Mouse (Mus musculus): ENCODE results near the gene Cyb5r4. TPM values are rescaled to one million over a fixed set of nuclear protein-coding genes. Genes with fewer than 3 reads are reported as not detected.
"Not testable (repeated sequence)": the region's sequence is repeated elsewhere in the genome, so short reads cannot be mapped to it uniquely, and the experiment has no call there.

Cyb5r4 gene
- 74.2 and 111 TPM in 2 replicates for total RNA-seq (2017)

DNA sequence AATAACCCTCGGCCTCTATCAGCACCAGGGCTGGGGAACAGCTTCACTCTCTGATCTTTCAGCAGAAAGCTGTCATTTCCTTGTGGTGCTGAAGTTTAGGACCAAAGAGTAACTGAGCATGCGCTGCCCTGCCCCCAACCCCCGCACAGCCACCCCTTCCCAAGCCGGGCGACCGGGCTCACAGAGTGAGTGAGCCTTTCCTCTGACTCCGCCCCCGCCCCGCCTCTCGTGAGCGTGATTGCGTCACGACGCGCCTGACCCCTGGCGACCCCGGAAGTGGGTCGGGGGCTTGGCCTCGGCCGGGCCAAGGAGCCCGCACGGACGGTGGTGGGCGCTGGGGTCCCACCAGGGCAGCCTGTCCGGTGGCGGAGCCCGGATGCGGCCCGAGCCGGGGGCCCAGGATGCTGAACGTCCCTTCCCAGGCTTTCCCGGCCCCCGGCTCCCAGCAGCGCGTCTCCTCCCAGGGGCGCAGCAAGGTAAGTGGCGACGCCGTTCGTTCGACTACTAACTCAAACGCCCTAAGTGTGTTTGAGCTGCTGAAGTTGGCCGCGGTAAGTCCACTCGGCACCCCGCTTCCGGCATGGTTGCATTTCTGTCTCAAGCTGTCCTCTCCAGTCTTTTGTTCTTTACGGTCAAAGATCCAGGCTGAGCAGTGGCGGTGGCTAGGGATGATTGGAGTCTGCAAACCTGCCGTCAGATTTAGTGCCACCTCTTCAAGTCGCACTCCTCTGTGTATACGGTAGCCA, at the start of gene Cyb5r4:
TSS of gene Cyb5r4 (plus strand) at position 237 of the 746 bp plus-strand sequence.
- ATAC-seq (replicated peaks; ENCODE audit: low read depth, poor library complexity, severe bottlenecking): peak; percentile 93

DNA sequence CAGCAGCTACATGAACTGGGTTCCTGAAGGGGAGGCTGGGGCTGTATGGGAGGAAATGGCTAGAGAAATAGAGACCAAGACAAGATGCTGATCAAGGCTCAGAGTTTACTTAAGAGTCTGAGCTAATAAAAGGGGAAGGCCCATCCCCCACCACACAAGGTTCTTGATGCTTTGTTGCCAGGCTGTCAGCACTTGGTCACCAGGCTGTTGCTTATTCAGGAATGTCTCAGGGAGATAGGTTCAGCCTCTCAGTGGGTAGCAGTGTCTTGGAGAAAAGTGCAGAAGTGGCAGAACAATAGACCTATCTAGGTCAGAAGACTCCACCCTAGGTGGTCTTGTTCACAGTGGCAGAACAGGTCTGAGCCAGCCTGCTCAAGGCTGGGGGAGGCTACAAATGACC, 49.3 kb upstream of the Cyb5r4 start:
- not testable (repeated sequence) for ATAC-seq (replicated peaks; ENCODE audit: low read depth, poor library complexity, severe bottlenecking)

DNA sequence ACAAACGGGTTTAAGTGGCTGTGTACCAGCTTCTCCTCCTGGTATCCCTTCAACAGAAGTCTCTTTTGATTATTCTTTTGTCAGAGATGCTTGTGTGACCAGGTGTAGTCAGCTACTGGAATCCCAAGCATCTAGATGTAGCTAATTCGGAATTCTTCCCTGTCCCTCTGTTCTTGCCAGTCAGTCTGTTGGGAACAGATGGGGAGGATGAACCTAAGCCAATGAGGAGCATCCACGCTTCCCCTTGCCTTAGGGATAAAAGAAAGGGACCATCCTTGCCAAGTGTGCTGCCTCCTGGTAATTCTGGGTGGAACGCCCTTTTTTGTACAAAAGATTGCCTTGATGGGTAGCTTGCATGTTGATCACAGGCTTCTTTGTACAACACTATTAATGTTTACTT, 48.3 kb upstream of the Cyb5r4 start:
- ATAC-seq (replicated peaks; ENCODE audit: low read depth, poor library complexity, severe bottlenecking): no peak

DNA sequence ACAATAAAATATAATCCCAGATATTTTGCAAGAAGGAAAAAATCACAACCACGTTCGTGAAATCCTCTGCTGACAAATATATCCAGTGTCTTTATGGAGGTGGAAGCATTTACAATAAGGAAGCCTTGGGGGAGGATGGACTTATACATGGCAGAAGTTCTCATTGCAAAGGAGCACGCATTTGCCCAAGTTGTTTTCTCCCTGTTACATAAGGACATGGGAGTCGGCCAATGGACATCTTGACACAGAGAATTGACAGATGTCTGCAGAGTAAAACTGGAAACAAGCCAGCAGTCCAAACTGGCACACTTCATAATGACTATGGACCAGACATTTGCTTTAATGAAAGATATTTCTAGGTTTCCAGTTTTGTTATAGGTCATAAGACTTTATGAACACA, 44.9 kb upstream of the Cyb5r4 start:
- ATAC-seq (replicated peaks; ENCODE audit: low read depth, poor library complexity, severe bottlenecking): no peak

DNA sequence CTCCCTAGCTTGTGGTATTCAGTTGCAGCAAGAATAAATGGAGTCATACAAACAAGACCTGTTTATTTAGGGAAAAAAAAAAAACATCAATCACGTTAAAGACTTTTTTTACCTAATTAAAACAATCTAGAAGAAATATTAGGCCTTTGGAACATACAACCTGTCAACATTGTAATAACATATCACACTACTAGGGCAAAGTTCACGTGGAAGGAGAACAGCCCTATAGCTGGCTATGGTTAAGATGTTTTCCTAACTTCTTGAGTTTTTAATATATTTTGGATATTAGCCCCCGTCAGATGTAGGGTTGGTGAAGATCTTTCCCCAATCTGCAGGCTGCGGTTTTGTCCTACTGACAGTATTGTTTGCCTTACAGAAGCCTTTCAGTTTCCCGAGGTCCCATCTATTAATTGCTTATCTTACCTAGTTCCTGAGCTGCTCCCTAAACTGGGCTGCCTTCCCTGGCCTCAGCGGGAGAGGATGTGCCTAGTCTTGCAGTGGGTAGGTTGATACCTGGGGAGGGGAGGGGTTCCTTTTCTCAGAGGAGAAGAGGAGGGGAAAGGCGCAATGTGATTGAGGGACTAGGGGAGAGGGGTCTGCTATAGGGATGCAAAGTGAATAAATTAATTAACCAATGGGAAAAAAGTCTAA, 43.4 kb upstream of the Cyb5r4 start:
- ATAC-seq (replicated peaks; ENCODE audit: low read depth, poor library complexity, severe bottlenecking): no peak

DNA sequence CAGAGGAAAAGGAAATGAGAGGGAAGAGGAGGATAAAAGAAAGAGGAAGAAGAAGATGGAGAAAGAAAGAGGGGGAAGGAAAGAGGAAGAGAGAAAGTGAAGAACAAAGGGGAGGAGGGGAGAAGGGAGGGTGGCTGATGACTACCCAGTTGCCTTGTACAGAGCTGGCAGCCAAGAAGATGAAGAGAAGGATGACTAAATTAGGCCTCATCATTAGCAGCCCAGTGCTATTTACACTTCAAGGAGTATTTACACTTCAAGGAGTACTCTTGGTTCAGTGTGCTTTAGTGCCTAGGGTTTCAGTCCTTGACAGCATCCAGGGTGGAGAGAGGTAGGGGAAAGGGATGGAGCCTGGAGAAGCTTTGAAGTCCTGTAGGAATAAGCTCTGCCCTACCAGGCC, 41.8 kb upstream of the Cyb5r4 start:
- no peak for ATAC-seq (replicated peaks; ENCODE audit: low read depth, poor library complexity, severe bottlenecking)

DNA sequence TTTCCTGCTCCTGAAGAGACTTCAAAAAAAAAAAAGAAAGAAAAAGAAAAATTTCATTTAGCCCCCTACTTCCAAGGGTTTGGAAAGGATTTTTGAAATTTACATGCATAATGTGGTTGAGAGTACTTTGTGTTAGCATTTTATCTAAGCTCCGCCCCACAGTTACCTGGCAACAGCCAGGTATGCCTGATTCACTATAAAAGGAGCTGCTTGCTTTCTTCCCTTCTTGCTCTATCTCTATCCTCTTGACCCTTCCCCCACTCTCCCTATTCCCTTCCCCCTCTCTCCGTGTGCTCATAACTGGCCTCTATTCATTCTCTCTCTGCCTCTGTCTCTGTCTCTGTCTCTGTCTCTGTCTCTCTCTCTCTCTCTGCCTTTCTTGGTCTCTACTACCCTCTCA, 40.9 kb upstream of the Cyb5r4 start:
- ATAC-seq (replicated peaks; ENCODE audit: low read depth, poor library complexity, severe bottlenecking): no peak

DNA sequence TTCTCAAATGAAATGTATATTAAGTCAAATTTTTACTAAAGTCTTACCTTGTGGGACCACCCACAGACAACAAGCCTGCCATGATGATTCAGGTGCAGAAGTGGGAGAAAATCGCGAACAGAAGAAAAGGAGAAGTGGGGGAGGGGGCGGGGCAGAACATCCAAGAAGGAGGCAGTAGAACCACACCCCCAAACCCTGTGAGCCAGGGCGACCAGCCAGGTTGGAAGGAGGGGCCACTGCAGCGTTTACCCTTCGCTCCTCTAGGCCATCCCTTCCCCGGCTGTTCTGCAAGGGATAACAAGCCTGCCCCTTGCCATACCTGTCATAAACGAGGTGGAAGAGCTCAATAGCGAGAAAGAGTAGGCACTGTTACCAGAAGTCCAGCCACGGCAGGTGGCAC, 40.3 kb upstream of the Cyb5r4 start:
- peak; percentile 68 for ATAC-seq (replicated peaks; ENCODE audit: low read depth, poor library complexity, severe bottlenecking)

DNA sequence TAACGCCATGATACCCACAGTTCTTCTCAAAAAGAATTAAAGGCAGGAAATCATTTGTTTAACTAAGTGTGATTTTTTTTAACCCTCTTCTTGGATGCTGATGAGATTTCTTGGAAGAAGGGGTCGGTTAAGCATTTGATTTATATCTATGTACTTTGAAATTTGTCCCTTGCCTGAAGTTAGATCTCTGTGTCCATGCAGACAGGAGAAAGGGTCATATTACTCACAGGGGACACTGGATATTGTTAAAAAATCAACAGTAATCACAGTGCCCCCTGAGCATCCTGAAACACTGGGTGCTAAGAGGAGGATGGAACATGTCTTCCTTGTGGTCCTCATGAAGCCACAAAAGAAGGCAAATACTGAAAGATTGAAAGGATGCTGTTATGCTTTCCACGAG, 37.2 kb upstream of the Cyb5r4 start:
- ATAC-seq (replicated peaks; ENCODE audit: low read depth, poor library complexity, severe bottlenecking): no peak

DNA sequence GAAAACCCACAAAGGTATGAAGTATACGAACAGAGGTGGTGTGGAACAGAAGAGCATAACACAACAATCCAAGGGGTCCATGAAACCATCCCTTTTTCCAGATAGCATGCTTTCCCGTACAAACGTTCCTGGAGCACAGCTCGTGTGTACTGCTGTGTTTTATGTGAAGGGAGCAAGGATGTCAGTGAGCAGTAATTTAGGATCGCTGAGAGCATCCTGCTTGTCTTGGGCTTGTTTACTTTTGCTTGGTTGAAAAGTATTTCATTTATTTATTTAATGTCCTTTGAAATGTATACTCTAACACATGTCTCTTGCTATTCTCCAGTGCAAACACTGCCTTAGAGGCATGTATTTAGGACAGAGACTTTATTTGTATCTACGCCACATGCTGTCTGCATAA, 36.7 kb upstream of the Cyb5r4 start:
- no peak for ATAC-seq (replicated peaks; ENCODE audit: low read depth, poor library complexity, severe bottlenecking)

DNA sequence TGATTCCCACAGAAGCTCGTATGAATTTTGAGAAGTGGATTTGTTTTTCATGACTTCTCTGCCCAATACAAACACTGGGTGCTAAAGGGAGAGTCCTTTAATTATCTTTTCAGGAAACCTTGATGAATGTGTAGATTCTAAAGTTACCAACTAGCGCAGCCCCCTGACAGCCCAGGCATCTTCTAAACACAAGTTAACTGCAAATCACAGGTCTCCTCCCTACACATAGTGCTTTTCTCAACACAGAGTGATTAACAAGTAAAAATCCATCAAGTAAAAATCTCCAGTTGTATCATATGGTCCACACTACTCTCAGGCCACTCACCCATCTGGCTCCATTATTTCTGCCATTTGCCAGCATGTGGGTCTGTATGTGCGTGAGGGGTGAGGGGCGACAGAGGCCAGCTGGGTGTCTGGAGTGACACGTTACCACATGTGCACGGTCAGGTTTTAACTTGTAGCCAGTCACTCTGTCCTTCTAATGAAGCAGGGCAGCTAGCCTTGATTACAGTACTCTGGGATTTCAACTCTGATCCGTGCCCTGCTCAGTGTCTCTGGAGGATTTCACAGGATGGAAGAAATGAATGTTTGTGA, 35.0 kb upstream of the Cyb5r4 start:
- ATAC-seq (replicated peaks; ENCODE audit: low read depth, poor library complexity, severe bottlenecking): no peak

DNA sequence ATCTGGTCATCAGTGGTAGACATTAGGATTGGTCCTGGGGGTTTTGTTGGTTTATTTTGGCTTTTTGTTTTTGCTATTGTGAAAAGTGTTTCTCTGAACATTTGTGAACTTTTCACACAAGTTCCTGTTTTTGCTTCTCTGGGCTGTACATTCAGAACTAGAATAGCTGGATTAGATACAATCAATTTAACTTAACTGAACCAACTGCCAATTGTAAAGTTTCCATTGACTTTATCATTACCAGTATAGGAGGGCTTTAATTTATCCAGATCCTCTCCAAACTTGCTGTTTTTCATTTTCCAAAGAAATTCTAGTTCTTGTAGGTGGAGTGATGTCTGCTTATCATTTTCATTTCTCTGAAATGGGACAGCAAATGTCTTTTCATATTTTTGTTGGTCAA, 32.0 kb upstream of the Cyb5r4 start:
- no peak for ATAC-seq (replicated peaks; ENCODE audit: low read depth, poor library complexity, severe bottlenecking)

DNA sequence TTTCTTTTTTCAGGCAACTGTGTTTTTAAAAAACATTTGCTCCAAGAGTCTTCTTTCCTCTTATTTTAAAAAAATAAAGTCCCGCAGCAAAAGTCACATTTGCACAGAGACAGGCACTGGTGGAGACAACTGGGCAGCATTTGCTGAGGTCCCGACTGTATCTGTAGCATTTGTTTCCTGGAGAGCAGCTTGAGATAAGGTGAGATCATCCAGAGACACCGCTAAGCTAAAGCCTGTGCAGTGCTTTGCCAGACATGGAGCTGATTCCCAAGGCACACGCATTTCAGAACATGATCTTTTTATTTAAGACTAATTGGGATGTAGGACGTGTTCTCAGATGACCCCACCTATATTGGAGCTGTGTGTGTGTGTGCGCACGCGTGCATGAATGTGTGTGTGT, 30.1 kb upstream of the Cyb5r4 start:
- no peak for ATAC-seq (replicated peaks; ENCODE audit: low read depth, poor library complexity, severe bottlenecking)

DNA sequence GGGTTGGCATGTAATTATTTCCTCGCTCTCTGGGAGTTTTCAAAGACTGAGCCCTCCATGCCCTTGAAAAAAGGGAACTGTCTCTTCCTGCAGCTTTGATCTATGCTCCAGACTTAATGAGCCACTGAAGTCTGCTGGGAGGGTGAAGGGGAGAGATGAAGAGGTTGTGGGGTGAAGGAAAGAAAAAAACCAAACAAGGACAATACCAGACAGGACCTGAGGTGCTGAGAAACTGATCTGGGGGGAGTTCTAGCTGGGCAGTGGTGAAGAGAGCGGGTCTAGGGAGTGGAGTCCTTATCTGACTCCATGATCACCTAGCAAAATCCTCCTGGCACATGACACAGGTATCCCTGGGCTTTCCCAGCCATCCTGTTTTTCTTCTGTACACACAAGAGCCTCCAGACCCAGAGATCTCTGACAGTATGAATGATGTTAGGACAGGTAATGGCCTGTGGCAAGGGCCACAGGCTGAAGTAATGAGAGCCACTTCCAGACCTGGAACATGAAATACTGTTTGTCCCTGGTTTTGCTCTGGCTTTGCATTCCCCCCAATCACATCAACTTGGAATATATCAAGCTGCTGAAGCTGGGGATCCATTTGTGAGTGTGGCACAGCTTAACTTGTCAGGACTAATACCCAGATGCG, 24.6 kb upstream of the Cyb5r4 start:
- no peak for ATAC-seq (replicated peaks; ENCODE audit: low read depth, poor library complexity, severe bottlenecking)

DNA sequence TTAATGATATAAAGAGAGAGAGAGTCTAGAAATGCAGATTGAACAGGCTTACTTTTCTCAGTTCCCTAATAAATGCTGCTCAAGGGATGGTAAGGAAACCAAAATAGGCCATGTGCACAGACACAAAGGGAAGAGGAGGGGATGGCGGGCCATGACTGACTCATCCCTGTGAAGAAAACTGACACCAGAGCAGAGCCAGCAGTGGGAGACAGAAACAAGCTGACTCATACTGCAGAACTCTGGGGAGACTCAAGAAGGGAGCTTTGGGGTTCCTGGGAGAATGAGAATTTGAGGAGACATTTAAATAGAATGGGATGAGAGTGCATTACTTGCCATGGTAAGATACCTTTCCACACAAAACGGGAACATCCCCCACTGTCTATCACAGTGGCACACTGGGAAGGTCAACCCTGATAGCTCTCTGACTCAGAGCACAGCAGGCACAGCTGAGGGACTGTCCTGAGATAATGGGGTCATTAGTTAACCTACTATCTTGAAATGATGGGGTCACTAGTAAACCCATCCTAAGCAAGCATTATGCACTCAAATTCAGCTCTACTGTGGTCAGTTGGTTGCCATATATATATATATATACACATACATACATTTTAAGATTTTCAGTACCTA, 21.7 kb upstream of the Cyb5r4 start:
- no peak for ATAC-seq (replicated peaks; ENCODE audit: low read depth, poor library complexity, severe bottlenecking)

DNA sequence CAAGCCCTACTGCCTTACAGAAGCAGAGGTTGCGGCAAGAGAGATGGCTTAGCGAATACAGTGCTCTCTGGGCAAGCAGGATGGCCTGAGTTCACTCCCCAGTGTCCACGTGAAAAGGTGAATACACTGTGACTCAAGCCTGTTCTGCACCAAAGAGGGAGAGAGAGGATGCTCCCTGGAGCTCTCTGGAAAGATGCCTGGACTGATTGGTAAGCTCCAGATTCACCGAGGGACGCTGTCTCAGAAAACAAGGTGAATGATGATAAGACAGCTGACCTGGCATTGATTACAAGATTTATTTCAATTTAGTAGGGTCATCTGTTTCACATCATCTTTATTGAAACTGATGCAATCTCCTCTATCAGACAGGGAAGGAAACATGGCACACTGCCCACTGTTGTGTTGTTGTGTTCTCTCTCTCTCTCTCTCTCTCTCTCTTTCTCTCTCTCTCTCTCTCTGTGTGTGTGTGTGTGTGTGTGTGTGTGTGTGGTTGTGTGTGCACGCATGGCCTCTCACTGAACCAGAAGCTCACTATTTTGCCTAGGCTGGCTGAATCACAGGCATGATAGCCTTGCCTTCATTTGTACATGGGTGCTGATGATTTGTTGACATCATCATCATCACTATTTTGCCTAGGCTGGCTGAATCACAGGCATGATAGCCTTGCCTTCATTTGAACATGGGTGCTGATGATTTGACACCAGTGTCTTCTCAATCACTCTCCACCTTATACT, 16.9 kb upstream of the Cyb5r4 start:
- no peak for ATAC-seq (replicated peaks; ENCODE audit: low read depth, poor library complexity, severe bottlenecking)

DNA sequence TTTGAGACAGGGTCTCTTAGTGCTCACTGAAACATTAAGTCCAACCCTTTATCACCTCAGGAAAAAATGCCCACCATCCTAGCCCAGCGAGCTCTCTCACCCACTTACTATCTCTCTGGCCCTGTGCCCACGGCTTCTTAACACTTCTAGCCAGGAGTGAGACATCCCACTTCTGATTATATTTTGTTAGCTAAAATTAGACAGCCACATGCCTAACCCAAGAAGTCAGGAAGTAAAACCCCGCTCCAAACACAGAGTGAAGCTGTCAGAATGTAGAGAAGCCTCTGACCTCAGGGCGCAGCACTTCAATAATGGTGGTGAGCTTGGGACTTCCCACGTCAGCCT, 16.4 kb upstream of the Cyb5r4 start:
- no peak for ATAC-seq (replicated peaks; ENCODE audit: low read depth, poor library complexity, severe bottlenecking)

DNA sequence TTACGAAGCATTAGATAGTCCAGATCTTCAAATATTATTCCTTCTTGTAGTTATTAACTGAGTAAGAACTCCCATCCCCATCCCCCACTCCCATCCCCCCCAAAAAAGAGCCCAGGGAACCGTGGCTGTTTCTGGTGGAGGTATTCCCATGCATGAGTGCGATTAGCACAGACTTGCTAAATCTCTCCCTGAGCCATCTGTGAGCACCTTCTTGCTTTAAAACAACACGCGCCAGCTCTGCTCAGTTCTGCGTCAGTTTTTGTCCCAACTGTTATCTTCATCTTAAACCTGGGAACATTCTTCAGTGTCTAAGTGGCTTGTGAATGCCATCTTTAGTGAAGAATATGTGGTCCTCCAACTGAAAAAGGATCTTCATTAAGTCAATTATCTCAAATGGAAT, 13.3 kb upstream of the Cyb5r4 start:
- no peak for ATAC-seq (replicated peaks; ENCODE audit: low read depth, poor library complexity, severe bottlenecking)

DNA sequence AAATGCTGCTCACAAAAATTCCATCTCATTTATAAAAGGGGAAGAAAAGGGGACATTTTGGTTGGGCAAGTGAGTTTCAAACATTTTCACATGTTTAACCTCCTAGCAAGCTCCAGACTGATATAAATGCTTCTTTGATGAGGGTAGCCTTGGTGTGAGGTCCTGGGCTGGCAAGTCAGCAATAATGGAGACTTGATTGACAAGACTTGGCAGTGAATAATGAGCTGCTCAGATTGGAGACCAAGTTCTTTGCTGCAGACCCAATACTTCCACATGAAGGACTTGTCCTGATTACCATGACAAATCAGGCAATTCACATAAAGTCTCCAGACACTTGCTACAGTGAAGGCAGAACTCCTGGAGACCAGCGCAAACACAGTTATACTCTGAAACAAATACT, 12.9 kb upstream of the Cyb5r4 start:
- no peak for ATAC-seq (replicated peaks; ENCODE audit: low read depth, poor library complexity, severe bottlenecking)

DNA sequence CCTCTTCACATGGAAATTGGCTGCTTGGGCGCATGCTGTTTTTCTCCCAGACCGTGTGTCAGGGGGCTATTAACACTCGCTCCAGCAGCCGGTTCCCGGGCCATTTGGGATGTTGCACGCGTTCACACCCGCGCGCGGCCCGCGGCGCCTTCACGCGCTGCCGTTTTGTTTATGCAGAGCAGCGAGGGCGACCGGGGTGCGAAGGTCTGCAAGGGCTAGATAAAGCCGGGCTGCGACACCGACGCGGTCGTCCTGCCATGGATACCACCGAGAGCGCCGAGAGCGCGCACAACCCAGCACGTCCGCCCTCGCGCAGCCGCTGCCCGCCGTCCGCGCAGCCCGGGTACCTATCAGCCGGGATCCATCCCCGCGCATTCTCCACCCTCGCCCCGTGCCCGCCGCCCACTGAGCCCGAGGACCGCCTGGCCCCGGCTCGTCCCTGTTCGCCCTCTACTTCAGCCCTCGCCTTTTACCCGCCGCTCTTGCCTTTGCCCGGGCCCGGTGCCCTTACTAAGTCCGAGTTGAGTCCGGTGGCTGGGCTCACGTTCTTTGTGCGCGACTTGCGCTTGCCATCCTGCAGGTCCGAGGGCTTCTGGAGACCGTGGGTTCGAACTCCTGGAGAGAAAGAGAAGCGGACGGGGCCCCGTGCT, 6.4 kb upstream of the Cyb5r4 start, which contains the start of gene Ripply2:
TSS of gene Ripply2 (plus strand) at position 250 of the 650 bp plus-strand sequence.
- ATAC-seq (replicated peaks; ENCODE audit: low read depth, poor library complexity, severe bottlenecking): peak; percentile 83

Data from common myeloid progenitor, adult 5-6 weeks (primary cell).